Mouse (Mus musculus) embryonic facial prominence, embryonic 13.5 days (tissue): ENCODE data around the gene Klf13. TPM values are rescaled to one million over a fixed set of nuclear protein-coding genes. Genes with fewer than 3 reads are reported as not detected.

Experiments used
- ATAC-seq: fragments of 200-750 bp; cut with Nextera tagmentation; 2 replicates; pipeline ENCODE4 v1.8.0; 2017; ENCODE audit warnings: low read depth; ENCODE audit not compliant: insufficient number of reproducible peaks, insufficient read depth, low FRiP score, low TSS enrichment
- H3K27ac ChIP-seq: fragments of 300-500 bp; sonication (generic); 2 replicates; pipeline ENCODE4 v1.5.1; 2015; ENCODE audit warnings: moderate library complexity, mild to moderate bottlenecking, inconsistent platforms
- H3K27me3 ChIP-seq: fragments of 300-500 bp; sonication (generic); 2 replicates; pipeline ENCODE4 v1.6.1; 2015; ENCODE audit warnings: mild to moderate bottlenecking, inconsistent platforms
- H3K36me3 ChIP-seq: fragments of 300-500 bp; sonication (generic); 2 replicates; pipeline ENCODE4 v1.6.1; 2015; ENCODE audit warnings: mild to moderate bottlenecking, inconsistent platforms
- H3K4me1 ChIP-seq: fragments of 300-500 bp; sonication (generic); 2 replicates; pipeline ENCODE4 v1.6.1; 2015; ENCODE audit warnings: inconsistent platforms
- H3K4me2 ChIP-seq: fragments of 300-500 bp; sonication (generic); 2 replicates; pipeline ENCODE4 v1.6.1; 2015; ENCODE audit warnings: moderate library complexity, mild to moderate bottlenecking, inconsistent platforms
- H3K4me3 ChIP-seq: fragments of 300-500 bp; sonication (generic); 2 replicates; pipeline ENCODE4 v1.5.1; 2015; ENCODE audit warnings: mild to moderate bottlenecking, inconsistent platforms
- H3K9ac ChIP-seq: fragments of 300-500 bp; sonication (generic); 2 replicates; pipeline ENCODE4 v1.6.1; 2015; ENCODE audit warnings: mild to moderate bottlenecking, inconsistent platforms
- H3K9me3 ChIP-seq: fragments of 300-500 bp; sonication (generic); 2 replicates; pipeline ENCODE4 v1.6.1; 2016; ENCODE audit warnings: inconsistent platforms
- WGBS: fragments of 180-500 bp; shearing (Covaris S2); methylation state at CpG from one replicate; pipeline ENCODE4 v1.1.7; 2015; ENCODE audit warnings: mixed read lengths; 5-methylcytosine and 5-hydroxymethylcytosine counted together
- polyA plus RNA-seq: library from polyadenylated mRNA; unstranded; fragments of >200 nt; fragmentation: Nextera tagmentation; extraction: Ambion mirVana; gene quantifications from 2 replicates; pipeline ENCODE4 v1.2.1, GENCODE M21; 2015

Klf13 gene
- polyA plus RNA-seq, 1 experiment from 2014 or later, result 23.0 TPM

DNA sequence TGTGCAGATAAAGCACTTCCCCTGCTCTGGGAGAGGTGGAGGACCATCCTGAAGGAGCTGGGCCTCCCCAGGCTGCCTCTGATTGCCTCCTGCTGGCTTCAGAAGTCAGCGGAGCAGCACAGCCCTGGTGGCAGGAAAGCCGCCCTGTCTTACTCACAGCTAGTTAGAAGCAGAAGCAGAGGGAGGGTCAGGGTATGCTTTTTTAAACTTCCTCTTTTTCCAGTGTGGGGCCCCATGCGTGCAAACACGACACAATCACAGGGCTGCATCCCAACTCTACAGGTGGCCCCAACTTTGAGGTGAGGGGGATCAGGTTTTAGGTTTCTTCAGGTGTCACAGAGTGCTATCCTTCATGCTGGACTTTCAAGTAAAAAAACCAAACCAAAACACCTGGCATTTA, 27.8 kb downstream of the Klf13 start:
- WGBS, result 30% methylated on average over 4 of the region's 4 CpGs
- H3K4me3 ChIP-seq, result no peak overlapping the region
- peak overlapping the region; percentile 5; the same call in 1 of the 2 replicates for H3K27ac ChIP-seq
- no peak overlapping the region for H3K4me2 ChIP-seq
- H3K9ac ChIP-seq, result no peak overlapping the region
- no peaks in the 10 kb centered on the region for H3K27me3 ChIP-seq
- ATAC-seq, result no peak
- H3K4me1 ChIP-seq, result peaks cover 50% of the 10 kb centered on the region
- no peaks in the 10 kb centered on the region for H3K9me3 ChIP-seq
- no peaks in the 10 kb centered on the region for H3K36me3 ChIP-seq

DNA sequence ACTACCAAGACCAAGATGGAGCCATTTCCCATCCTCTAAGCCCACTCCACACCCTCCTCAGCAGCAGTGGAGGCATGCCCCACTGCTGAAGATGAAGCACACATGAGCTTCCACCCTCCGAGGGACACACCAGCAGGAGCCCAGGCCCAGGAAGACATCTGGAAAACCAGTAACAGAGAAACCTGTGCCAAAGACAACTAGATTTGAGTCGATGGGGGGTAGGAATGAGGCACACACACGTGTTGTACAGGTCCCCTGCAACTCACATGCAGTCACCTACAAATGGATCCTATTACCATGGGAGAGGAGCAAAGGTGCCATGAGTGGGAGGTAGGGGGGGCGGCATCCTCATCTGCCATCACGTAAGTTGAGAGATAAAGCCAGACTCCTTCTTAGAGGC, 28.5 kb downstream of the Klf13 start:
- Histone ChIP-seq H3K9ac (no peak overlapping the region), H3K9me3 (no peaks in the 10 kb centered on the region), H3K4me3 (no peak overlapping the region), H3K27ac (no peak overlapping the region), H3K36me3 (no peaks in the 10 kb centered on the region), H3K27me3 (no peaks in the 10 kb centered on the region), H3K4me1 (peaks cover 50% of the 10 kb centered on the region), H3K4me2 (no peak overlapping the region)
- ATAC-seq, result no peak
- WGBS, result 65% methylated on average over 5 of the region's 5 CpGs

DNA sequence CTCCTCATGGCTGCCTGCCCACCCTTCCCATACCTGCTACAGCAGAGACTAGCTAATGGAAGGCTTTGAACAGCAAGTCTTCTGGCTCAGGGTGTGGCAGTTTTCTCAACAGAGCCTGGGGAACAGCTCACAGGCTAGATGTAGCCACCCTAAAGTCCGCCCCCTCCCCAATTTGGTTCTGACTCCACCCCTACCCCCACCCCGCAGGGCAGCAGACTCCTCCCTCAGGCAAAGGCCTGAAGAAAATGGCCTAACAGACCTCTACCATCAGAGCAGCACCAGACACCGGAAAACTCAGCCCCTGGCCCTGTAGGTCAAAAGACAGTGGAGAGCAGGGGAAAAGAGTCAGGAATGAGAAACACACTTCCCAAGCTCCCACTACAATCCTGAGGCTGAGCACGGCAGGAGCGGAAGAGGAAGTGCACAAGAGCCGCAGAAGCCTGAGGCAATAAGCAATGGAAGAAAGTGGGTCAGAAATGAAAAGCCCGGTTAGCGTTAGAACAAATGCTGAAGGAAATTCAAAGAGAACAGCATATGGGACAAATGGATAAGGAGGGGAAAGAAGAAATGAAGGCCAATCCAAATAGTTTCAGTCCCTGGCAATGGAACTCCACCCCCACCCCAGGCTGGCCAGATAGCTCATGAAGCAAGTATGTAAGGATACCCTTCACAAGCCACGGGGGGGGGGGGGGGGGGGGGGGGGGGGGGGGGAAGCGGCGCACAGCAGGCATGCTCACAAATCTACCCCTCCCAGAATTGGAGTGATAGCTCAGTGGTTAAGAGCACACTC, 30.0 kb downstream of the Klf13 start:
- Histone ChIP-seq H3K27me3 (no peaks in the 10 kb centered on the region), H3K4me1 (peaks cover 52% of the 10 kb centered on the region), H3K36me3 (no peaks in the 10 kb centered on the region), H3K9me3 (no peaks in the 10 kb centered on the region), H3K4me3 (no peak overlapping the region), H3K4me2 (peak overlapping the region; percentile 39), H3K9ac (no peak overlapping the region), H3K27ac (peak overlapping the region; percentile 72)
- ATAC-seq, result 0 out of 2 replicates have a peak, but pooled peaks have one; percentile 41
- 19% methylated on average over 9 of the region's 11 CpGs for WGBS

DNA sequence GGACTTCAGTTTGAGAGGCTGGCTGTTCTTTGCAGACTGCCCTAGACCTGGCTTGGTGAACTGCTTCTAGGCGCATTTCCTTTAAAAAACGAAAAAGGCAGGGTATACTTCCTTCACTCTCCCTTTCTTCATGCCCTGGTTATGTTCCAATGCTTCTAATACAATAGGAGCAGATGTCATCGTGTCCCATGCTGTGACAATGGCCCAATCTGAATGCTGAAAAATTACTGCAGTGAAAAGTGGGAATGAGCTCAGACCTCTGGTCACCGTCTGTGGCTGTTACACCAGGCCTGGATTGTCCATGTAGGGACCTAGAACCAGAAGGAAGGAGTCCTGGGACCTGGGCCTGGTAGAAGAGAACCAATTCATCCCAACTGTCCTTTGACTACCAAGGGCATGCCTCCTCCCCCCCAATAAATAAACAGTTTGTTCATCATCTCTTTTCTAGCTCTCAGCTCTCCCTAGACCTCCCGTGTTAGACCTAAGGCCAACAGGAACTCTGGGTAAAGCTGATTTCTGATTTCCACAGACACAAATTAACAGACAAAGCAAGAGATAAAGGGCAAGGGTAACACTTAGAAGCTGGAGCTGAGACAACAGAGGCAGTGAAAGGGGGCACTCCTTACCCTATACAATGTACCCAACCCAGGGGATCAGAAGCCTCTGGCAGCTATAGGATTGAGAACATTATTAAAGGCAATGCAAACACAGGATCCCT, 30.8 kb downstream of the Klf13 start:
- no peaks in the 10 kb centered on the region for H3K36me3 ChIP-seq
- 83% methylated on average over 5 of the region's 5 CpGs for WGBS
- H3K4me3 ChIP-seq, result no peak overlapping the region
- H3K4me1 ChIP-seq, result peaks cover 53% of the 10 kb centered on the region
- H3K27ac ChIP-seq, result peak overlapping the region; percentile 72; the same call in 1 of the 2 replicates
- H3K4me2 ChIP-seq, result 0 out of 2 replicates have a peak overlapping the region, but pooled peaks have one; percentile 39
- H3K9me3 ChIP-seq, result no peaks in the 10 kb centered on the region
- no peaks in the 10 kb centered on the region for H3K27me3 ChIP-seq
- ATAC-seq, result no peak
- H3K9ac ChIP-seq, result no peak overlapping the region

DNA sequence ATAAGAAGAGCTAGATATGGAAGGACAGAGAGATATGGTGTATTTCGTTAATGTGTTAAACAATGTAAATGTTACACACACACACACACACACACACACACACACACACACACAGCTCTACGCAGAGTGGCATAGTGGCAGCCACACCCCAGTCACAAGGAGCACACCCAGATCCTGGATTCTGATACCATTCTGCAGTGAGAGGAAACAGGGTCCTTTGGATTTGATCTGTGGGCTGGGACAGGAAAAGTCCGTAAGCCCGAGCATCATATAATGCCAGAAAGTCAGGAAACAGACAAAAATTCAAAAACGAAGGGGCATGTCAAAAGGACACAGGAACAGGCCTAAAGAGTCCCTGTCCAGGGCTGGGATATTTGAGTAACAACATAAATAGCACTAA, 33.1 kb downstream of the Klf13 start:
- Histone ChIP-seq H3K9ac (no peak overlapping the region), H3K4me3 (no peak overlapping the region), H3K27ac (no peak overlapping the region), H3K27me3 (no peaks in the 10 kb centered on the region), H3K4me2 (no peak overlapping the region), H3K9me3 (no peaks in the 10 kb centered on the region), H3K36me3 (no peaks in the 10 kb centered on the region), H3K4me1 (peaks cover 35% of the 10 kb centered on the region)
- 81% methylated on average over 5 of the region's 5 CpGs for WGBS
- no peak for ATAC-seq

DNA sequence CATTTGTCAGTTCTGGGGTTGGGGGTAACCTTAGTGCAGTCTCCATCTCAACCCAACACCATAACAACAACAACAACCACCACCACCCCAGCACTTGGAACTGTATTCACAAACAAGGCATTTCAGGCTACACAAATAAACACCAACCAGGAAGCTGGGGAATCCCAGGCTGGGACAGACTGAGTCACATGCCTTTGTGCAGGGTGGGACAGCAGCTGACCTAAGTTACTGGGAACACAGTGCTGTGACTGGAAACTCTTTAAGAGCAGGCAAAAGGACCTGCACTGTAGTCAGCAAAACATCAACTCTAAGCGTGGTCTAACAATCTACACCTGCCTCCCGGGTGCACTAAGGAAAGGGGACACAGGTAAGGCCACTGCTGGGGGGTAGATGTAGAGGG, 33.5 kb downstream of the Klf13 start:
- Histone ChIP-seq H3K27ac (no peak overlapping the region), H3K4me3 (no peak overlapping the region), H3K9me3 (no peaks in the 10 kb centered on the region), H3K4me1 (peaks cover 30% of the 10 kb centered on the region), H3K36me3 (no peaks in the 10 kb centered on the region), H3K27me3 (no peaks in the 10 kb centered on the region), H3K9ac (no peak overlapping the region), H3K4me2 (no peak overlapping the region)
- ATAC-seq, result no peak
- WGBS, result 89% methylated on average over 2 of the region's 2 CpGs

DNA sequence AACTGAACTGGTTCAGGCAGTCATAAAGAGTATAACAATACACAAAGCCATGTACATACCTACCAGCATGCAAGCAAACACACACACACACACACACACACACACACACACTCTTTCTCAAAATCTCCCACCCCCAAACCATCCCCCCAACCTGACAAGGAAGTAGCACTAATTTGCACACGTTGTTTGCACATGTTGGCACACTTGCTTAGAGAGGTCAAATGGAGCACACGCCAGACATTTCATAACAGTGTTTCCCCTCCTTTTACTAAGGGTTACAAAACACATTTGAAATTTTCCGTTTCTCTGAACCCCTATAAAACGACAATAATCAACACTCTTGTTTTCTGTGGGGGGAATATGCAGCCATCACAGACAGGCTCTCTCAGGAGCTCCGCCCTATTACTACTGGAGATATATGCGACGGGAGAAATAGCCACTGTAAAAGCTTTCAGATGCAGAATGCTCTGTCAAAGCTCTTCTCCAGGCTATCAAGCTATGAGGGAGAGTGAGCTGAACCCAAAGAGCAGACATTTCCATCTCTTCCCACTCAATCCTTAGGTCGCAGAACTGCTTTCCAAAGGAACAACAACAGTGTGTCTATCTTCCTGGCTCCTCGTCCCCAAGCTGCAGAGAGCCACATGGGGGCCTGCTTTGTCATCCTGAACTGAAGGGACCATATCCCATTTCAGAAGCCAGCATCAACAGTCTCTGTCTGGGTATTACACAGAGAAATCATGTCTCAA, 34.9 kb downstream of the Klf13 start:
- Histone ChIP-seq H3K9ac (no peak overlapping the region), H3K4me3 (no peak overlapping the region), H3K9me3 (no peaks in the 10 kb centered on the region), H3K36me3 (no peaks in the 10 kb centered on the region), H3K4me2 (no peak overlapping the region), H3K4me1 (peaks cover 25% of the 10 kb centered on the region), H3K27ac (no peak overlapping the region), H3K27me3 (no peaks in the 10 kb centered on the region)
- WGBS, result 58% methylated on average over 9 of the region's 9 CpGs
- no peak for ATAC-seq

DNA sequence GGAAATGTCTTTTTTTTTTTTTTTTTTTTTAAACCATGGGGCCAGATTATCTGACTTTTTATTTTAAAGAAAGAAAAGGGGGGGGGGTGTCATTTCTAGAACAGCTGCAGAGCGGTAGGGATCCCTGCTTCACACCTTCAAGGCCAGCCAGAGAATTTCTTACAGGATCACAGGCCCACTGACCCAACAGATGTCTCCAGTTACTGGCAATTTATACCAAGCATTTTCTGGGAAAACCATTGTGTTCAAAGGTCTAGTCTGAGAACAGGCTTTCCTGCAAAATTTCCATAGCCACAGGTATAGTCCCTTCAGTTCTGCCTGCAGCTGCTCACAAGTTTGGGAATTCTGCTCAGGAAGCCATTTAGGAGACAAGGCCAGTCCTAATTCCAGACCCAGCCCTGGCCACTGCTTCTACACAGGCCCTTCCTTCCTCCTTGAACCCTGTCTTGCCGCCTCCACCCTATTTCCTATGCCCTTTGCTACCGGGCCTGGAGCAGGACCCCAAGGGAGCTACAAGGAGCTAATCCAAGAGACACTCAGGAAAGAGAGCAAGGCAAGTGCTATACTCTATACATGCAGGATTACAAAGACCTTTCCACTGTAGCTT, 36.0 kb downstream of the Klf13 start:
- H3K4me2 ChIP-seq, result no peak overlapping the region
- no peak for ATAC-seq
- no peak overlapping the region for H3K9ac ChIP-seq
- H3K27me3 ChIP-seq, result no peaks in the 10 kb centered on the region; the same call in 1 of the 2 replicates
- no peaks in the 10 kb centered on the region for H3K36me3 ChIP-seq
- H3K4me3 ChIP-seq, result no peak overlapping the region
- peaks cover 22% of the 10 kb centered on the region for H3K4me1 ChIP-seq
- H3K27ac ChIP-seq, result peak overlapping the region; percentile 28; the same call in 1 of the 2 replicates
- WGBS, result 32% methylated on average over 3 of the region's 3 CpGs
- no peaks in the 10 kb centered on the region for H3K9me3 ChIP-seq

DNA sequence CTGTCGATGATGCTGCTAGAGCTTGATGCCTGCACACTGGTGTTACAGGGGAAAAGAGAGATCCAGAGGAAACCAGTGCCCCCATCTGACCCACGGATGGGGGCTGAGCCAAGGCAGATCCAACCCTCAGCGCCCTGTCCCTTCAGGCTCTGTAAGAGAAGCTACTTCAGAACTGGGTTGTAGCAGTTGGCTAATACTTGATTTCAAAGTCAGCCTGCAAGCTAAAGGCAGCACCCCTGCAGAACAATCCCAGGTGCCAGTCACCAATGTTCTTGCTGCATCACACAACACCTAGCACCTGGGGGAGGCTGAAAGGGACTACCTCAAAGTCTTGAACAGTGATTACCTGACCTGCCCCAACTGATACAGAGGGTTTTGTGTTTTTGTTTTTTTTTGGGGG, 36.8 kb downstream of the Klf13 start:
- no peak for ATAC-seq
- 69% methylated on average over 3 of the region's 3 CpGs for WGBS
- Histone ChIP-seq H3K27ac (no peak overlapping the region), H3K4me1 (peaks cover 29% of the 10 kb centered on the region), H3K9me3 (no peaks in the 10 kb centered on the region), H3K4me3 (no peak overlapping the region), H3K27me3 (no peaks in the 10 kb centered on the region; the same call in 1 of the 2 replicates), H3K4me2 (no peak overlapping the region), H3K9ac (no peak overlapping the region), H3K36me3 (no peaks in the 10 kb centered on the region)

DNA sequence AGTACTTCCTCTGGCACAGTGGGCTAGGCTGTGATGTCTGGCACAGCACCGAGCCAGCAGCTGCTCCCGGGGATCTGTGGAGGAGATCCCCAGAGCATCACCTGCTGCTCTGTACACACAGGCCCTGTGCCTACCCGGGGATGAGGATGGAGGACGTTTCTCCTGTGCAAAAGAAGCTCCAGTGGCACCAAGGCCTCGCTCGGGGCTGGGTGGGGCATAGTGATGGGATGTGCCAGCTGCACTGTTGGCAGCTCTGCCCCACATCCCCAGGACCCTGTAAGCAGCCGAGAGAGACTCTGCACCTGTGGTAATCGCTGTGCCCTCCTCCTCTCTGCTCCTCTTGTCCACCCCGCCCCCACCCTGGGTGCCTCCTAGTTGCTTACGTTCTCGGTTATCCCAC, 37.4 kb downstream of the Klf13 start:
- no peaks in the 10 kb centered on the region for H3K36me3 ChIP-seq
- ATAC-seq, result no peak
- H3K9me3 ChIP-seq, result no peaks in the 10 kb centered on the region
- no peak overlapping the region for H3K27ac ChIP-seq
- H3K4me1 ChIP-seq, result peaks cover 35% of the 10 kb centered on the region
- no peak overlapping the region for H3K4me3 ChIP-seq
- no peak overlapping the region for H3K4me2 ChIP-seq
- WGBS, result 66% methylated on average over 11 of the region's 11 CpGs
- H3K27me3 ChIP-seq, result no peaks in the 10 kb centered on the region; the same call in 1 of the 2 replicates
- H3K9ac ChIP-seq, result no peak overlapping the region

DNA sequence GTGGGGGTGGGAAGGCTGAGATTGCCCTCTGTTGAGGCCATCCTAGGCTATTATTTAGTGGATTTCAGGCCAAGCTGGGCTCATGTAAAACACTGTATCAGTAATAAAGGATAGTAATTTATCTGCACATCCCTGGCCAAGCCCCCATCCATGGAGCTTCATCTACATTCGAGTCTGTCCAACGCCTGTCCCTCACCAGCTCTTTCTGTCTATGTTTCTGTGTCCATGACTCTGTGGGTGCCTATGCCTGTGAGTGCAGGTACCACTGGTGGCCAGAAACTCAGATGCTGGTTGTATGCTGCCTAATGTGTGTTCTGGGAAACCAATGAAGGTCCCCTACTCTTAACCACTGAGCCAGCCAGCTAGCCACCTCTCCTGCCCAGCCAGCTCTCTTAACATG, 38.3 kb downstream of the Klf13 start:
- H3K36me3 ChIP-seq, result no peaks in the 10 kb centered on the region
- 94% methylated on average over 2 of the region's 2 CpGs for WGBS
- H3K27ac ChIP-seq, result no peak overlapping the region
- no peak overlapping the region for H3K9ac ChIP-seq
- no peaks in the 10 kb centered on the region for H3K9me3 ChIP-seq
- H3K27me3 ChIP-seq, result no peaks in the 10 kb centered on the region; the same call in 1 of the 2 replicates
- no peak overlapping the region for H3K4me3 ChIP-seq
- no peak for ATAC-seq
- H3K4me2 ChIP-seq, result no peak overlapping the region
- peaks cover 40% of the 10 kb centered on the region for H3K4me1 ChIP-seq
